In genomic region chr6:114071564-114071963, GRCm38 (mm10) we compare ENCODE assay signal across 10 mouse cellular contexts. TPM values are rescaled to one million over a fixed set of nuclear protein-coding genes. Genes with fewer than 3 reads are reported as not detected.
DNase-seq lines count a peak whose midpoint lies in the region; ATAC-seq and TF ChIP-seq lines count a peak whose summit lies in the region.
"Had no signal": no experiment of that assay in that cellular context is flagged by ENCODE, and none has a peak within 500 bp of the region (broad histone marks: within the 10 kb centered on the region; RNA-seq: fewer than 3 reads in every experiment).

No protein-coding gene starts in this region.

- no peak overlapping the region for H3K4me2 ChIP-seq in kidney, embryonic 16.5 days (replicated peaks; ENCODE audit: low read depth, low read length)
- H3K4me2 ChIP-seq in forebrain, embryonic 13.5 days, result no peak overlapping the region
- H3K4me2 ChIP-seq in midbrain, embryonic 15.5 days, result no peak overlapping the region
- H3K4me2 ChIP-seq: embryonic facial prominence, embryonic 15.5 days; liver, embryonic 13.5 days had no signal

- no peaks in the 10 kb centered on the region for H3K4me1 ChIP-seq in kidney, adult 2 months (ENCODE audit: control insufficient read depth, insufficient read depth, low read length)
- no peaks in the 10 kb centered on the region for H3K4me1 ChIP-seq in kidney, embryonic 16.5 days (ENCODE audit: insufficient read depth, low read length)
- H3K4me1 ChIP-seq in forebrain, embryonic 13.5 days, result no peaks in the 10 kb centered on the region
- H3K4me1 ChIP-seq in midbrain, embryonic 15.5 days, result no peaks in the 10 kb centered on the region
- H3K4me1 ChIP-seq: embryonic facial prominence, embryonic 15.5 days; liver, embryonic 13.5 days had no signal

- no peak overlapping the region for H3K4me3 ChIP-seq in kidney, adult 2 months (ENCODE audit: insufficient read depth, low read depth, low read length)
- H3K4me3 ChIP-seq in kidney, embryonic 16.5 days (ENCODE audit: low read length), result no peak overlapping the region
- H3K4me3 ChIP-seq in forebrain, embryonic 13.5 days, result no peak overlapping the region
- no peak overlapping the region for H3K4me3 ChIP-seq in midbrain, embryonic 15.5 days
- H3K4me3 ChIP-seq: embryonic facial prominence, embryonic 15.5 days; liver, embryonic 13.5 days had no signal

- DNase-seq in kidney, adult 2 months, result peak; percentile 34
- DNase-seq in MN1 (ENCODE audit: low spot score), result peak; percentile 34
- peak; percentile 70 for DNase-seq in cerebellum, adult 11 months
- DNase-seq in layer of hippocampus, postnatal 10 days (ENCODE audit: low spot score in 2 of 2), result peak; percentile 70 to 79
- DNase-seq: liver, embryonic 13.5 days had no signal

- no peaks in the 10 kb centered on the region for H3K36me3 ChIP-seq in kidney, adult 2 months (ENCODE audit: control insufficient read depth, insufficient read depth, low read length)
- H3K36me3 ChIP-seq in kidney, embryonic 16.5 days (ENCODE audit: insufficient read depth, low read length), result no peaks in the 10 kb centered on the region
- H3K36me3 ChIP-seq in forebrain, embryonic 13.5 days (ENCODE audit: poor library complexity, severe bottlenecking), result no peaks in the 10 kb centered on the region
- no peaks in the 10 kb centered on the region for H3K36me3 ChIP-seq in midbrain, embryonic 15.5 days (replicated peaks)
- H3K36me3 ChIP-seq: embryonic facial prominence, embryonic 15.5 days; liver, embryonic 13.5 days had no signal

- H3K9ac ChIP-seq in kidney, embryonic 16.5 days (replicated peaks; ENCODE audit: low read length), result no peak overlapping the region
- H3K9ac ChIP-seq in forebrain, embryonic 13.5 days, result no peak overlapping the region
- no peak overlapping the region for H3K9ac ChIP-seq in midbrain, embryonic 15.5 days
- H3K9ac ChIP-seq: embryonic facial prominence, embryonic 15.5 days; liver, embryonic 13.5 days had no signal

- no peak overlapping the region for H3K27ac ChIP-seq in kidney, adult 2 months (ENCODE audit: insufficient read depth, low read depth, low read length)
- H3K27ac ChIP-seq in kidney, embryonic 16.5 days (ENCODE audit: low read length), result no peak overlapping the region
- H3K27ac ChIP-seq in forebrain, embryonic 13.5 days, result no peak overlapping the region
- no peak overlapping the region for H3K27ac ChIP-seq in midbrain, embryonic 15.5 days
- H3K27ac ChIP-seq: embryonic facial prominence, embryonic 15.5 days; liver, embryonic 13.5 days had no signal

- ATAC-seq in kidney, embryonic 16.5 days (ENCODE audit: low FRiP score, low TSS enrichment), result no peak
- 0 out of 2 replicates have a peak, but pooled peaks have one; percentile 33 for ATAC-seq in forebrain, embryonic 13.5 days
- ATAC-seq in midbrain, embryonic 15.5 days (replicated peaks), result peak; percentile 58; the same call in 1 of the 2 replicates
- ATAC-seq in erythroid progenitor cell, adult 5-6 weeks (replicated peaks; ENCODE audit: low FRiP score, poor library complexity, severe bottlenecking), result no peak

- WGBS in kidney, adult 2 months, result 6% methylated on average over 4 of the region's 4 CpGs
- 7% methylated on average over 4 of the region's 4 CpGs for WGBS in kidney, embryonic 16.5 days
- 4% methylated on average over 4 of the region's 4 CpGs for WGBS in forebrain, embryonic 13.5 days
- WGBS in midbrain, embryonic 15.5 days, result 9% methylated on average over 4 of the region's 4 CpGs

- TF ChIP-seq POLR2A in kidney, adult 2 months (IDR thresholded peaks at IDR 0.05; ENCODE audit: low read depth, low read length), result no peak

- no peaks in the 10 kb centered on the region for H3K9me3 ChIP-seq in kidney, embryonic 16.5 days (ENCODE audit: low read length)
- no peaks in the 10 kb centered on the region for H3K9me3 ChIP-seq in forebrain, embryonic 13.5 days (replicated peaks)
- no peaks in the 10 kb centered on the region for H3K9me3 ChIP-seq in midbrain, embryonic 15.5 days
- H3K9me3 ChIP-seq: embryonic facial prominence, embryonic 15.5 days; liver, embryonic 13.5 days had no signal

- peak; percentile 79 for TF ChIP-seq CTCF in kidney, adult 2 months (conservative IDR thresholded peaks at IDR 0.05; ENCODE audit: insufficient read depth, insufficient read length, low read depth, low read length)

- no peaks in the 10 kb centered on the region for H3K27me3 ChIP-seq in kidney, adult 2 months (replicated peaks; ENCODE audit: control insufficient read depth, insufficient read depth, low read length)
- no peaks in the 10 kb centered on the region for H3K27me3 ChIP-seq in kidney, embryonic 16.5 days (ENCODE audit: insufficient read depth, low read length)
- H3K27me3 ChIP-seq in forebrain, embryonic 13.5 days, result peaks cover 8% of the 10 kb centered on the region; the same call in 1 of the 2 replicates
- H3K27me3 ChIP-seq in midbrain, embryonic 15.5 days (replicated peaks), result no peaks in the 10 kb centered on the region
- H3K27me3 ChIP-seq: embryonic facial prominence, embryonic 15.5 days; liver, embryonic 13.5 days had no signal

RNA-seq across cellular contexts. Expression of gene Atp2b2, which starts 29.2 kb away (rescaled TPM):
- 0.84 TPM in 2 replicates for polyA plus RNA-seq in kidney, adult 2 months (2012; rRNA removed)
- polyA plus RNA-seq in kidney, embryonic 16.5 days (2015; fragmentation: Nextera tagmentation; extraction: Ambion mirVana), result 0.09 and 0.30 TPM in 2 replicates
- polyA plus RNA-seq in forebrain, embryonic 13.5 days (2015; fragmentation: Nextera tagmentation; extraction: Ambion mirVana), result 15.1 and 15.5 TPM in 2 replicates
- 100 to 1,000 TPM; 243 to 256 TPM for total RNA-seq in layer of hippocampus, postnatal 10 days (2021)
- 25.9 and 26.8 TPM in 2 replicates for polyA plus RNA-seq in midbrain, embryonic 15.5 days (2015; fragmentation: Nextera tagmentation; extraction: Ambion mirVana)
- not detected in 2 replicates for total RNA-seq in erythroid progenitor cell, adult 5-6 weeks (2015; ENCODE audit: low replicate concordance)
- not detected in 2 replicates for total RNA-seq in erythroid progenitor cell, adult 5-6 weeks (2017; ENCODE audit: low replicate concordance)

RNA-seq across cellular contexts. Expression of gene Slc6a11, which starts 59.5 kb away (rescaled TPM):
- polyA plus RNA-seq in kidney, adult 2 months (2012; rRNA removed), result not detected in 2 replicates
- 0.09 and 0.13 TPM in 2 replicates for polyA plus RNA-seq in kidney, embryonic 16.5 days (2015; fragmentation: Nextera tagmentation; extraction: Ambion mirVana)
- 2.4 and 2.6 TPM in 2 replicates for polyA plus RNA-seq in forebrain, embryonic 13.5 days (2015; fragmentation: Nextera tagmentation; extraction: Ambion mirVana)
- total RNA-seq in layer of hippocampus, postnatal 10 days (2021), result 100 to 1,000 TPM; 154 to 167 TPM
- 34.0 and 37.0 TPM in 2 replicates for polyA plus RNA-seq in midbrain, embryonic 15.5 days (2015; fragmentation: Nextera tagmentation; extraction: Ambion mirVana)
- total RNA-seq in erythroid progenitor cell, adult 5-6 weeks (2015; ENCODE audit: low replicate concordance), result not detected in 2 replicates
- total RNA-seq in erythroid progenitor cell, adult 5-6 weeks (2017; ENCODE audit: low replicate concordance), result not detected in 2 replicates

Comparison
In these comparisons a context has a peak if more than half of its experiments do, and no peak if none do; other contexts are left out.
1. ATAC-seq: peak in forebrain, embryonic 13.5 days (single experiment) and midbrain, embryonic 15.5 days (single experiment); none in kidney, embryonic 16.5 days (single experiment) and erythroid progenitor cell, adult 5-6 weeks (single experiment).
2. Peak in every context shown above with its lines, with median percentiles within 50 percentile points of each other: DNase-seq.